In the genomic region with DNA sequence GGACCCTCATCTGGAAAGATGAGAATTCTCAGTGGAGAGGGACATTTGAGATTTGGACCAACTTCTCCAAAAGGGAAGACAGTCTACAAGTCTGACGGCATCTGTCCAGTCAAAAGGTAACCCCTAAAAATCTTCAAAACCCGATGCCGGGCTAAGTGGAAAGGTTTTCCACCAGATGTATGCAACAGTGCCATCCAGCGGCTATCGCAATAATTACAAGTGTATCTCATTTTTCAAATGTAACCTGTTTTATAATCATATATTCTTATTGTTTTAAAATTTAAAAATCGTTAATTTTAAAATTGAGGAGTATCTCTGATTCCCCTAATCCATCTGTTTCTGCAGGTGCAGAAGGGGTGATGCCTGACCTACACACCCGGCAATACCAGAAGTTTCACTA, we compare ENCODE assay signal across 9 mouse cellular contexts.
DNase-seq lines count a peak whose midpoint lies in the region; ATAC-seq and TF ChIP-seq lines count a peak whose summit lies in the region.
"Had no signal": no experiment of that assay in that cellular context is flagged by ENCODE, and none has a peak within 500 bp of the region (broad histone marks: within the 10 kb centered on the region; RNA-seq: fewer than 3 reads in every experiment).

No protein-coding gene starts in this region.

- TF ChIP-seq CTCF in kidney, adult 2 months (conservative IDR thresholded peaks at IDR 0.05; ENCODE audit: insufficient read depth, insufficient read length, low read depth, low read length): peak; percentile 46
- TF ChIP-seq CTCF in lung, embryonic 14.5 days (IDR thresholded peaks at IDR 0.05; ENCODE audit: low read depth): peak; percentile 67

- no peak for ATAC-seq in hindbrain, embryonic 15.5 days (ENCODE audit: low FRiP score, low read depth)
- ATAC-seq in lung, embryonic 14.5 days (ENCODE audit: insufficient read depth): no peak

- H3K27me3 ChIP-seq in kidney, adult 2 months (replicated peaks; ENCODE audit: control insufficient read depth, insufficient read depth, low read length): no peaks in the 10 kb centered on the region; the same call in 1 of the 2 replicates
- H3K27me3 ChIP-seq in hindbrain, embryonic 15.5 days: peaks cover 5% of the 10 kb centered on the region; the same call in 1 of the 2 replicates
- H3K27me3 ChIP-seq in lung, embryonic 14.5 days (ENCODE audit: insufficient read depth, low read length): peaks cover 19% of the 10 kb centered on the region; the same call in 1 of the 2 replicates

- no peaks in the 10 kb centered on the region for H3K9me3 ChIP-seq in hindbrain, embryonic 15.5 days
- H3K9me3 ChIP-seq in lung, embryonic 14.5 days (ENCODE audit: low read depth, low read length): no peaks in the 10 kb centered on the region
- H3K9me3 ChIP-seq: liver, embryonic 15.5 days had no signal

- peak overlapping the region; percentile 40 for H3K4me2 ChIP-seq in hindbrain, embryonic 15.5 days
- H3K4me2 ChIP-seq in lung, embryonic 14.5 days: no peak overlapping the region
- H3K4me2 ChIP-seq: liver, embryonic 15.5 days had no signal

- peak; percentile 51 for DNase-seq in kidney, adult 2 months
- DNase-seq in kidney, adult 11 months: no peak
- DNase-seq in NIH3T3 (ENCODE audit: low read depth): peak; percentile 73
- DNase-seq in cerebellum, postnatal 10 days: peak; percentile 77 to 80
- DNase-seq in lung, embryonic 14.5 days: peak; percentile 82
- peak; percentile 23 for DNase-seq in right cerebral cortex, adult 18-20 months
- no peak for DNase-seq in spleen, postnatal 14 days (ENCODE audit: low spot score in 2 of 2)

- H3K9ac ChIP-seq in hindbrain, embryonic 15.5 days: no peak overlapping the region
- no peak overlapping the region for H3K9ac ChIP-seq in lung, embryonic 14.5 days
- H3K9ac ChIP-seq: liver, embryonic 15.5 days had no signal

- H3K4me3 ChIP-seq in kidney, adult 2 months (ENCODE audit: insufficient read depth, low read depth, low read length): no peak overlapping the region
- no peak overlapping the region for H3K4me3 ChIP-seq in hindbrain, embryonic 15.5 days
- no peak overlapping the region for H3K4me3 ChIP-seq in lung, embryonic 14.5 days (ENCODE audit: low read depth, low read length)
- H3K4me3 ChIP-seq: liver, embryonic 15.5 days had no signal

- no peaks in the 10 kb centered on the region for H3K36me3 ChIP-seq in kidney, adult 2 months (ENCODE audit: control insufficient read depth, insufficient read depth, low read length)
- no peaks in the 10 kb centered on the region for H3K36me3 ChIP-seq in hindbrain, embryonic 15.5 days
- no peaks in the 10 kb centered on the region for H3K36me3 ChIP-seq in lung, embryonic 14.5 days (ENCODE audit: insufficient read depth)
- H3K36me3 ChIP-seq: liver, embryonic 15.5 days had no signal

- TF ChIP-seq POLR2A in kidney, adult 2 months (IDR thresholded peaks at IDR 0.05; ENCODE audit: low read depth, low read length): no peak

- 12% methylated on average over 7 of the region's 7 CpGs for WGBS in kidney, adult 2 months
- 17% methylated on average over 7 of the region's 7 CpGs for WGBS in hindbrain, embryonic 15.5 days
- WGBS in lung, embryonic 14.5 days: 12% methylated on average over 7 of the region's 7 CpGs

- H3K4me1 ChIP-seq in kidney, adult 2 months (ENCODE audit: control insufficient read depth, insufficient read depth, low read length): no peaks in the 10 kb centered on the region
- H3K4me1 ChIP-seq in hindbrain, embryonic 15.5 days (replicated peaks): peaks cover 7% of the 10 kb centered on the region; the same call in 1 of the 2 replicates
- no peaks in the 10 kb centered on the region; the same call in 1 of the 2 replicates for H3K4me1 ChIP-seq in lung, embryonic 14.5 days (ENCODE audit: insufficient read depth)
- H3K4me1 ChIP-seq: liver, embryonic 15.5 days had no signal

- no peak overlapping the region for H3K27ac ChIP-seq in kidney, adult 2 months (ENCODE audit: insufficient read depth, low read depth, low read length)
- no peak overlapping the region for H3K27ac ChIP-seq in hindbrain, embryonic 15.5 days (replicated peaks)
- H3K27ac ChIP-seq in lung, embryonic 14.5 days (ENCODE audit: low read depth): no peak overlapping the region
- H3K27ac ChIP-seq: liver, embryonic 15.5 days had no signal

Comparison
In these comparisons a context has a peak if more than half of its experiments do, and no peak if none do; other contexts are left out.
1. DNase-seq: peak in kidney, adult 2 months (single experiment), NIH3T3 (single experiment), cerebellum, postnatal 10 days (2 of 2), lung, embryonic 14.5 days (single experiment) and right cerebral cortex, adult 18-20 months (single experiment); none in kidney, adult 11 months (single experiment) and spleen, postnatal 14 days (0 of 2).